Mouse (Mus musculus) lung, embryonic 15.5 days (tissue): Measurements from ENCODE around the gene Fam76a. TPM values are rescaled to one million over a fixed set of nuclear protein-coding genes. Genes with fewer than 3 reads are reported as not detected.

Source experiments
- ATAC-seq: fragments of 200-750 bp; cut with Nextera tagmentation; 2 replicates; pipeline ENCODE4 v1.8.0; 2017; ENCODE audit warnings: moderate number of reproducible peaks, borderline replicate concordance; ENCODE audit not compliant: low FRiP score, low TSS enrichment; ENCODE audit errors: extremely low read depth
- H3K27ac ChIP-seq: fragments of 300-500 bp; sonication (generic); 2 replicates; pipeline ENCODE4 v1.5.1; 2015; ENCODE audit warnings: moderate library complexity, mild to moderate bottlenecking, inconsistent platforms
- H3K27me3 ChIP-seq: fragments of 300-500 bp; sonication (generic); 2 replicates; pipeline ENCODE4 v1.6.1; 2015; ENCODE audit warnings: inconsistent platforms
- H3K36me3 ChIP-seq: fragments of 300-500 bp; sonication (generic); 2 replicates; pipeline ENCODE4 v1.6.1; 2015; ENCODE audit warnings: inconsistent platforms
- H3K4me1 ChIP-seq: fragments of 300-500 bp; sonication (generic); 2 replicates; pipeline ENCODE4 v1.6.1; 2015; ENCODE audit warnings: inconsistent platforms
- H3K4me2 ChIP-seq: fragments of 300-500 bp; sonication (generic); 2 replicates; pipeline ENCODE4 v1.6.1; 2015; ENCODE audit warnings: inconsistent platforms, mild to moderate bottlenecking, moderate library complexity
- H3K4me3 ChIP-seq: fragments of 300-500 bp; sonication (generic); 2 replicates; pipeline ENCODE4 v1.5.1; 2015; ENCODE audit warnings: mild to moderate bottlenecking, inconsistent platforms
- H3K9ac ChIP-seq: fragments of 300-500 bp; sonication (generic); 2 replicates; pipeline ENCODE4 v1.6.1; 2015; ENCODE audit warnings: inconsistent platforms
- H3K9me3 ChIP-seq: fragments of 300-500 bp; sonication (generic); 2 replicates; pipeline ENCODE4 v1.6.1; 2016; ENCODE audit warnings: inconsistent platforms
- WGBS: fragments of 180-500 bp; shearing (Covaris S2); methylation state at CpG from one replicate; pipeline ENCODE4 v1.1.7; 2015; 5-methylcytosine and 5-hydroxymethylcytosine counted together
- polyA plus RNA-seq: library from polyadenylated mRNA; unstranded; fragments of >200 nt; fragmentation: Nextera tagmentation; extraction: Ambion mirVana; gene quantifications from 2 replicates; pipeline ENCODE4 v1.2.1, GENCODE M21; 2015

Gene Fam76a
- 43.0 and 45.8 TPM in 2 replicates for polyA plus RNA-seq

DNA sequence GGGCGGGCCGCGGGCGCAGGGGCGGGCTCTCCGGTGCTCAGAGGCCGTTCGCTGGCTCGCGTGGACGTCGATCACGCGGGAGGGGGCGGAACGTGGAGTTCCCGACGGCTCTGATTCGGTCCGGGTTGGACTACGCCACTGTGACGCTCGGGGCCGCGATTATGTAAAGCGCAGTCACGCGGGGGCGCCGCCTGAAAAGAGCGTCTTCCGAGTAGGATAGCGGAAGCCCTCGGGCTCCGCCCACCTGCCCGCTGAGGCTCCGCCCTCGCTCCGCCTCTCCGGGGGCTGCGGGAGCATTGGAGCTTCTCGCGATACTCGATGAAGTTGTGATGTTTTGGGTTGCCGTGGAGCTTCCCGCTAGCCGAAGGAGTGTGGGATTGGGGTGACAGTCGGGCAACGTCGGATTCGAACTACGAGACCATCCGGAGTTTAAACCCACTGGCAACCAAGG, at the start of gene Fam76a:
TSS of gene Fam76a (minus strand) at position 1 of the 451 bp plus-strand sequence.
- H3K27ac ChIP-seq = peak within 1 kb of the TSS; percentile 79
- peaks cover 13% of the 10 kb centered on the region; the same call in 1 of the 2 replicates for H3K4me1 ChIP-seq
- H3K36me3 ChIP-seq = 0 out of 2 replicates have a peak, but pooled peaks cover 11% of the 10 kb centered on the region
- peak within 1 kb of the TSS; percentile 93 for H3K4me3 ChIP-seq
- WGBS = 0% methylated on average over 41 of the region's 53 CpGs
- H3K9me3 ChIP-seq = no peaks in the 10 kb centered on the region
- peak within 1 kb of the TSS; percentile 83 for H3K4me2 ChIP-seq
- peak; percentile 98 for ATAC-seq
- H3K9ac ChIP-seq = peak within 1 kb of the TSS; percentile 88
- no peaks in the 10 kb centered on the region for H3K27me3 ChIP-seq

DNA sequence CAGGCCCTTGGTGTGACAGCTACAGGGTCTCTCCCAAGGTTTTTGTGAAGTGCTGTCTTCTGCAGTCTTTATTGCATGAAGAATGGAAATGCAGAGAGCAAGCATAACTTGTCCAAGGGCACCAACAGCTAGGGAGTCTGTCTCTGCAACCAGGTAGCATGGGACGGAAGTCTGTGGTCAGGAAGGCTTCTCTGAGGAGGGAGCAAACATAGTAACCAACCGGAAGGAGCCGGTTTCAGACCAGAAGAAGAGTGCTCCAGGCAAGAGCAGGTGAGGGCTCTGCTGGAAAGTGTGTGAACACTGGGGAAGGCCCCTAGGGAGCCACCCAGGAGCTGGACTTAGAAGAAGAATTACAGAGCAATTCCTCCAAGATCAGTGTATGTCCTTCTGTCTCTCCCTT, 49.7 kb upstream of the Fam76a start:
- 62% methylated on average over 3 of the region's 3 CpGs for WGBS

DNA sequence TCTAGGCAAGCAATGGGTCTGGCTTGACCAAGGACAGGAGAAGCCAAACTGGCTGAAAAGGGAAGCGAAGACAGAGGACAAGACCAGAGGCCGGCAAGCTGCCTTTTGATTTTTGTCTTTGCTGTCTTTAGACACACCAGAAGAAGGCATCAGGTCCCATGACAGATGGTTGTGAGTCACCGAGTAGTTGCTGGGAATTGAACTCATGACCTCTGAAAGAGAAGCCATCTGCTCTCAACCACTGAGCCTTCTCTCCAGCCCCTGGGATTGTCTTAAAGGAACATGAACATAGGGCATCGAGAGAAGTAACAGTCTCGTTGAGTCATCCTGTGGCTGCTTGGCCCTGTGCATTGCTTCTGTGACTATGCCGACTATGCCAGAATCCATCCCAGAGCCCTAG, 49.2 kb upstream of the Fam76a start:
- no peak overlapping the region for H3K4me2 ChIP-seq
- 62% methylated on average over 6 of the region's 6 CpGs for WGBS

More for the DNA sequence above, 49.7 kb upstream of the Fam76a start:
- Histone ChIP-seq H3K9me3 (no peaks in the 10 kb centered on the region), H3K9ac (no peak overlapping the region), H3K4me1 (peaks cover 32% of the 10 kb centered on the region), H3K4me3 (no peak overlapping the region), H3K4me2 (no peak overlapping the region), H3K36me3 (no peaks in the 10 kb centered on the region), H3K27me3 (peaks cover 6% of the 10 kb centered on the region; the same call in 1 of the 2 replicates), H3K27ac (peak overlapping the region; percentile 36; the same call in 1 of the 2 replicates)
- ATAC-seq = no peak

DNA sequence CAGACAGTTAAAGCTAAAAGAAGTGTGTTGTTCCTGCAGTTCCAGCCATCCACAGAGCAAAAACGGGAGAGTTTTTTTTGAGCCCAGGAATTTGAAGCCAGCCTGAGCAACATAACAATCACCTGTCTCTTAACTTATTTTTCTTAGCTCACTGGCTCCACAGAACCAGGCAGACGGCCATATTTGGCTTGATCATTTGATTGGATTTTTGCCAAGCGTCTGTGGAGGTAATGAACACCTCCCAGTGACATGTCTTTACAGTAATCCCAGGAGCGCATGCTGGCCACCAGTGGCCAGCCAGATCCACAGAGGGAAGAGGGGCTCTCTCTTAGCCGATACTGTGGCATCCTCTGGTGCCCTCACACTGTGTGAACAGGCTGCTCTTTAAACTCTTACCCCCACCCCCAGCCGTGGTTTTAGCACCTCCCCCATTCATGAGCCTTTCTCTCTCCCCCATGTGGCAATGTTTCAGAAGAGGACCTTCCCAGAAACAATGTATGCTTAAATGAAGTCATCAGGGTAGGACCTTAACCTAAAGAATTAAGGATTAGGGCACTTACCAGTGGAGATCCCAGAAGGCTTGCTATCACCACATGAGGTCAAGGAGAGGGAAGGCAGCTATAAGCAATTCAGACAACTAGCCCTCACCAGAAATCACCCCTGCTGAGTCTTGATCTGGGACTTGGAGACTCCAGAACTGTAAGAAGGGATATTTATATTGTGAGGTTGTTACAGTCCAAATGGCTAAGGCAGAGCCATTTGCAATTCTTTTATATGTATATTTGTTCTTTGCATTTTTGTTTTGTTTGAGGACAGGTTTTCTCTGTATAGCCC, 46.0 kb upstream of the Fam76a start:
- no peak overlapping the region for H3K4me2 ChIP-seq
- ATAC-seq = no peak
- 38% methylated on average over 6 of the region's 6 CpGs for WGBS

More for the DNA sequence above, 49.2 kb upstream of the Fam76a start:
- Histone ChIP-seq H3K9ac (no peak overlapping the region), H3K27ac (no peak overlapping the region), H3K27me3 (peaks cover 6% of the 10 kb centered on the region; the same call in 1 of the 2 replicates), H3K9me3 (no peaks in the 10 kb centered on the region), H3K4me1 (peaks cover 35% of the 10 kb centered on the region), H3K36me3 (no peaks in the 10 kb centered on the region), H3K4me3 (no peak overlapping the region)
- no peak for ATAC-seq

DNA sequence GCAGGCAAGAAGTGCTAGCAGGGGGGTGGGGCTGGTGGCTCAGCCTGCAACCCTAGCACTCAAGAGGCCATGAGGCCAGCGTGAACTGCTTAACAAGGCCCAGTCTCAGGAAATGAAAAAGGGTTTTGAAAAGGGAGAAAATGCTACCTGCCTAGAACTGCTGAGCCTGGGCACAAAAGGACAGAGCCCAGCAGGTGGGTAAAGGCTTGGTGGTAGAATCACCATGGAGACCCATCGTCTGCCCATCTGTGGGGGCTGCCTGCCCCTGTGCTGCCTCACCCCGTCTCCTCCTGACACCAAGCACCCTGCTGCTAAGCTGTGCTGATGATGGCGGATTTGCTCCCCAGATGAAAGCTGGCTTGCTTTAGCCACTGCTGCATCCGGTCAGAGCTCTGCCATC, 42.1 kb upstream of the Fam76a start:
- no peak for ATAC-seq
- no peak overlapping the region for H3K9ac ChIP-seq
- no peaks in the 10 kb centered on the region for H3K36me3 ChIP-seq
- H3K4me3 ChIP-seq = no peak overlapping the region
- peaks cover 30% of the 10 kb centered on the region for H3K4me1 ChIP-seq
- H3K27ac ChIP-seq = no peak overlapping the region
- no peak overlapping the region for H3K4me2 ChIP-seq
- H3K27me3 ChIP-seq = no peaks in the 10 kb centered on the region
- H3K9me3 ChIP-seq = no peaks in the 10 kb centered on the region
- 63% methylated on average over 5 of the region's 5 CpGs for WGBS

More for the DNA sequence above, 46.0 kb upstream of the Fam76a start:
- H3K9ac ChIP-seq = no peak overlapping the region
- H3K36me3 ChIP-seq = no peaks in the 10 kb centered on the region
- no peaks in the 10 kb centered on the region; the same call in 1 of the 2 replicates for H3K27me3 ChIP-seq
- H3K4me1 ChIP-seq = peaks cover 9% of the 10 kb centered on the region
- no peak overlapping the region for H3K27ac ChIP-seq
- no peak overlapping the region for H3K4me3 ChIP-seq
- no peaks in the 10 kb centered on the region for H3K9me3 ChIP-seq

DNA sequence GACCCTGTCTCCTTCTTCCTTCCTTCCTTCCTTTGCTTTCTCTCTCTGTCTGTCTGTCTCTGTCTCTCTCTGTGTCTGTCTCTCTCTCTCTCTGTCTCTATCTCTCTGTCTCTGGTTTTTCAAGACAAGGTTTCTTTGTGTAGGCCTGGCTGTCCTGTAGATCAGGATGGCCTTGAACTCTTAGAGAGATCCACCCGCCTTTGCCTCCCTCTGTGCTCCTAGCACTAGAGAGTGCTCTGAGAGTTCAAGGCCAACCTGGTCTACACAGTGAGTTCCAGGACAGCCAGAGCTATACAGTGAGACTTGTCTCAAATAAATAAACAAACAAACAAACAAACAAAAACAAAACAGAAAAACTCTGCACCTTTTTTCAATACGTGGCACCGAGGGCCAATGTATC, 41.7 kb upstream of the Fam76a start:
- 52% methylated on average over 3 of the region's 3 CpGs for WGBS
- H3K4me1 ChIP-seq = peaks cover 34% of the 10 kb centered on the region
- H3K4me3 ChIP-seq = no peak overlapping the region
- H3K9me3 ChIP-seq = no peaks in the 10 kb centered on the region
- H3K36me3 ChIP-seq = no peaks in the 10 kb centered on the region
- no peak overlapping the region for H3K27ac ChIP-seq
- ATAC-seq = no peak
- H3K27me3 ChIP-seq = no peaks in the 10 kb centered on the region
- H3K9ac ChIP-seq = no peak overlapping the region
- H3K4me2 ChIP-seq = no peak overlapping the region

DNA sequence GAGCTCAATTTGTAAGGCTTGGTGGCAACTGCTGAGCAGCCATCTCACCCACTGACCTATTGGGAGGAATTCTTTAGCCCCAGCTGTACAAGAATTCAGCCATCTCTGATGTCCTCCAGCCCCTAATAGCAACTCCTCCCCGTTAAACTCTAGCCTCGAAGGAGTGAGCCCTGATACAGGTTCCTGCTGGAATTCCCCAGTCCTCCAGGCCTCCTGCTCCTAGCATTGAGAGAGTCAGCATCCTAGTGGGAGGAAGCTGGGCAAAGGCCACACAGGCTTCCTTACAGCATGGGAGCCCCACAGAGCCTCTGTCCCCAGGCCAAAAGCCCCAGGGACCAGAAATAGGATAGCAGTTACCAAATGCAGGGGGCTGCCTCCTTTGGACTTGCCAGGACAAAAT, 41.1 kb upstream of the Fam76a start:
- no peaks in the 10 kb centered on the region for H3K9me3 ChIP-seq
- no peak overlapping the region for H3K9ac ChIP-seq
- no peak overlapping the region for H3K4me2 ChIP-seq
- H3K36me3 ChIP-seq = no peaks in the 10 kb centered on the region
- WGBS = 33% methylated on average over 2 of the region's 2 CpGs
- H3K4me1 ChIP-seq = peaks cover 40% of the 10 kb centered on the region
- no peak overlapping the region for H3K4me3 ChIP-seq
- H3K27me3 ChIP-seq = no peaks in the 10 kb centered on the region
- no peak overlapping the region for H3K27ac ChIP-seq
- no peak for ATAC-seq

DNA sequence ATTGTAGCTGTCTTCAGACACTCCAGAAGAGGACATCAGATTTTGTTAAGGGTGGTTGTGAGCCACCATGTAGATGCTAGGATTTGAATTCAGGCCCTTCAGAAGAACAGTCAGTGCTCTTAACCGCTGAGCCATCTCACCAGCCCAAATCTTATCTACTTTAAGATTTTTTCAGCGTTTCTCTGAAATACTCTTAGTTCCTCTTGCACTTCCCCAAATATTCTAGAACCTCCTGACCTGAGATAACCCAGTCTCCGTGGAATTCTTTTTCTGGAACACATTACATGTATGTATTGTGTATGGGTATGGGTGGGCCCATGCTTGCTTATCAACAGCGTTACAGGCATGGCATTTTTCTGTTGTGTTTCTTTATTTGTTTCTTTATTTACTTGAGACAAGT, 40.3 kb upstream of the Fam76a start:
- H3K4me1 ChIP-seq = peaks cover 38% of the 10 kb centered on the region
- no peaks in the 10 kb centered on the region for H3K9me3 ChIP-seq
- no peak overlapping the region for H3K4me3 ChIP-seq
- H3K9ac ChIP-seq = no peak overlapping the region
- 74% methylated on average over 4 of the region's 4 CpGs for WGBS
- no peaks in the 10 kb centered on the region for H3K27me3 ChIP-seq
- no peaks in the 10 kb centered on the region for H3K36me3 ChIP-seq
- no peak overlapping the region for H3K27ac ChIP-seq
- H3K4me2 ChIP-seq = no peak overlapping the region
- no peak for ATAC-seq

DNA sequence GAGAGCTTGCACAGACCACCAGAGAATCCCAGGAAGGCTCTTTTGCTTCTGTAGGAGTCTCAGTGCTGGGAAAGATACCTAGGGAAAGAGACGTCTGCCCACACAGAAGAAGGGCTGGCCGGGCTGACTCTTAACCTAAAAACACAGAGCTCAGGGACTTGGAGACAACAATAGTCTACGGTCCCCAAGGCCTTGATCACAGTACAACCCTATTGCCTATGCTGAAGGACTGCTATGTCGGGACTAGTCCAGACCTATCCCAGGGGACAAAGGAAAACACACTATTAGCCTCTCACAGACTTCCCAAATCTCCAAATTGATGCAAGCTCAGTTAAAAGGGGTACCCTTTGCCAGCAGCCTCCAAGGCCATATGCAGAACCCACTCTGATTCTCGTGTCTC, 39.5 kb upstream of the Fam76a start:
- no peaks in the 10 kb centered on the region for H3K27me3 ChIP-seq
- WGBS = 86% methylated on average over 5 of the region's 5 CpGs

DNA sequence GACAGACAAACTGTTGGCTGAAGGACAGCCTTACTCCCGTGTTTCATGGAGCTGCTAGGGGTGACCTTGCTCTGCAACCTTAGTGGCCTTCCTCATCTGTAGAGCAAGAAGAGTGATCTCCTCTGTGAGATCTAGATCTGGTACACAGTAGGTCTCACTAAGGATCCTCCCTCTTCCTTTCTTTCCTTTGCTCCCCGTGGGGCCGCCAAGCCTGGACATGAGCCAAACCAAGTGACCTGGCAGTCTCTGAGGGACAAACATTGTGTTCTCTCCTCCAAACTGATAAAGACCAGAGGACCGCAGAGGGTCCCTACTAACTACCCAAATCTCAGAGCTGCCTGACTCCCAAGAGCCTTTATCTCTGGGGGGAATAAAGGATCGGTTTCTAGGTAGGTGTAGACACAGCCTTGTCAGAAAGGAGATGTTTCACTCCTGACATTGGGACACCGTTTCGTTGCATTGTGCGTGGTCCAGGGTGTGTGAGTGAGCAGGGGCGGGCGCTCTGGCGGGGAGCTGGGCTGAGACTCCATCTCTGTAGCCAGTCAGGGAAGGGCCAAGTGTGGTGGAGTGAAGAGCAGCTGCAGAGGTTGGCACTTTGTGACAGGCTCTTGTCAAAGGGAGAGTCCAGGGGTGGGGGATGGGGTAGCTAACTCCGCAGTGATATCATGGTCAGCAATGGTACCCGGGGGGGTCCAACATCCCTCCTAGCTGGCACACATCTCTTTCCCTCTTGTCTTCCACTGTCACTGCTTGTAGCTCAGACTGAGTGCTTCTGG, 38.7 kb upstream of the Fam76a start:
- peak overlapping the region; percentile 90 for H3K27ac ChIP-seq
- H3K36me3 ChIP-seq = no peaks in the 10 kb centered on the region
- peaks cover 33% of the 10 kb centered on the region for H3K4me1 ChIP-seq
- H3K9ac ChIP-seq = no peak overlapping the region
- 25% methylated on average over 13 of the region's 13 CpGs for WGBS
- H3K27me3 ChIP-seq = no peaks in the 10 kb centered on the region
- H3K4me2 ChIP-seq = no peak overlapping the region
- no peaks in the 10 kb centered on the region for H3K9me3 ChIP-seq
- H3K4me3 ChIP-seq = no peak overlapping the region
- ATAC-seq = no peak; the same call in 1 of the 2 replicates

More for the DNA sequence above, 39.5 kb upstream of the Fam76a start:
- H3K36me3 ChIP-seq = no peaks in the 10 kb centered on the region
- H3K4me1 ChIP-seq = peaks cover 34% of the 10 kb centered on the region
- no peak overlapping the region for H3K9ac ChIP-seq
- H3K9me3 ChIP-seq = no peaks in the 10 kb centered on the region
- no peak overlapping the region for H3K4me3 ChIP-seq
- ATAC-seq = no peak
- no peak overlapping the region for H3K4me2 ChIP-seq
- no peak overlapping the region for H3K27ac ChIP-seq

DNA sequence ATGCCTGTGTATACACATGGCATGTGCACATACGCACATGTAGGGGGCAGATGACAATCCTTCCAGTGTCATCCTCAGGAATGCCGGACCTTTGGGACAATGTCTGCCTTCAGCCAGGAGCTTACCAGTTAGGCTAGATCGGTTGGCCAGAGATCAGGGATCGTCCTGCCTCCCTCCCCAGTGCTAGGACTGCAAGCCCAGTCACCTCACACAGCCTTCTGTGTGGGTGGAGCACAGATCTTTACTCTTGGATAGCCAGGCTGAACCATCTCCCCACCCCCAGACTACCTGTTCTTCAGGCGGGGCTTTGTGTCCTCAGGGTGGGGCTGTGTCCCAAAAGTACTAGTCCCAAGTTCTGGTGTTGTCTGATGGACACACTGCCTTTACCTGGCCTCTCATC, 38.0 kb upstream of the Fam76a start:
- ATAC-seq = no peak
- Histone ChIP-seq H3K9ac (no peak overlapping the region), H3K27me3 (no peaks in the 10 kb centered on the region), H3K4me1 (peaks cover 33% of the 10 kb centered on the region), H3K36me3 (no peaks in the 10 kb centered on the region), H3K9me3 (no peaks in the 10 kb centered on the region), H3K4me3 (no peak overlapping the region), H3K27ac (peak overlapping the region; percentile 90), H3K4me2 (no peak overlapping the region)
- WGBS = 44% methylated on average over 5 of the region's 5 CpGs

DNA sequence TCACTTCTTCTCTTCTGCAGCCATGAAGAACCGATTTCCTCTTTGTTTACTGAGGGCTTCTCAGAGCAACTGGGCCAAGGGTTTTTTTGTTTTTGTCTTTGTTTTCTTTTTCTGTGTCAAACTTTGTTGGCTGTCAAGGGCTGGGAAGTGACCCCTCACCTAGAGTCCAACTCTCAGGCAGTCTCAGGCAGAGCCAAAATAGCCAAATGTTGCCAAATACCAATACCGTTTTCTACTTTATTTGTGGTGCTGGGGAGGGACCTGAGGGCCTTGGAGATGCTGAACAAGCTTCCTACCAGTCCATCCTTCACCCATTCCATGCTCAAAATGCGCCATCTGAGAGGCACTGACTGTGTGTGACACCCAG, 37.3 kb upstream of the Fam76a start:
- no peak overlapping the region for H3K4me2 ChIP-seq
- H3K27ac ChIP-seq = peak overlapping the region; percentile 90
- ATAC-seq = no peak
- H3K9me3 ChIP-seq = no peaks in the 10 kb centered on the region
- no peak overlapping the region for H3K9ac ChIP-seq
- WGBS = 40% methylated on average over 3 of the region's 3 CpGs
- H3K36me3 ChIP-seq = no peaks in the 10 kb centered on the region
- no peak overlapping the region for H3K4me3 ChIP-seq
- H3K4me1 ChIP-seq = peaks cover 33% of the 10 kb centered on the region
- no peaks in the 10 kb centered on the region for H3K27me3 ChIP-seq
